Mouse (Mus musculus) lung, postnatal 0 days (tissue): ENCODE measurements at regions not wholly inside any gene's neighbourhood (a gene's known extent, or its start where the extent isn't known, plus 50 kb on each side); places are given as distances from the start of the nearest gene placed in this dataset.

Experiments used
- CTCF ChIP-seq: IDR thresholded peaks from 2 replicates; pipeline ENCODE4 v1.5.1; 2016; ENCODE audit warnings: antibody characterized with exemption, mild to moderate bottlenecking
- EP300 ChIP-seq: IDR thresholded peaks from 2 replicates; pipeline ENCODE4 v1.6.1; 2016; ENCODE audit warnings: antibody characterized with exemption, mild to moderate bottlenecking, control low read depth

DNA sequence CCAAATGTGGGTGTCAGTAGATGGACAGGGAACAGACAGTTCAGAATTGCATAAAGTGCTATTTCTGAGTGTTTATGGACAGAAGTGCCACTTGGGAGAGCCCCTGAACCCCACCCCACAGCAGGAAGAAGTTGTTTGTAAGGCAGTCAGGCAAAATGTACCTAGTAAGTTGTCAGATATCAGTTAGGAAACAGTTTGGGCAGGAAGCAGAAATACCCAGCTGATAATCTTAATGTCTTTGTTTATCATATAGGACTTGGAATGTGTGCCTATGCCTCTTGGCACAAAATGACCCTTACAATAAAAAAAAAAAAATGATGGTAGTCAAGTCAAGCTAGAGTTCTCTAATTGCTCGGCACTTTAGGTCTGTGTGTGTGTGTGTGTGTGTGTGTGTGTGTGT, 66.9 kb upstream of the Gm21915 start:
- no peak for TF ChIP-seq CTCF
- TF ChIP-seq EP300, result peak; percentile 44
